Mouse (Mus musculus) thymus, adult 2 months (tissue): ENCODE data around the gene Prkd3.

Source experiments
- CTCF ChIP-seq: fragments of 200-500 bp; IDR thresholded peaks from 2 replicates; pipeline ENCODE4 v1.5.1; 2012; ENCODE audit warnings: mild to moderate bottlenecking, control low read depth, low read length, moderate library complexity, borderline replicate concordance; ENCODE audit not compliant: control insufficient read depth, poor library complexity, insufficient read depth; ENCODE audit errors: extremely low read depth
- POLR2A ChIP-seq: fragments of 200-500 bp; IDR thresholded peaks from 2 replicates; pipeline ENCODE4 v1.6.1; 2012; ENCODE audit warnings: mild to moderate bottlenecking, low read length, control low read depth, moderate library complexity; ENCODE audit not compliant: control insufficient read depth, poor library complexity, insufficient read depth; ENCODE audit errors: extremely low read depth

GRCm38 (mm10) chr17:79068581-79068980 is 48.0 kb upstream of the Prkd3 start:
- TF ChIP-seq CTCF = no peak
- no peak for TF ChIP-seq POLR2A
